8 mouse cellular contexts compared by ENCODE assay signal in genomic region chr5:137706913-137707633, GRCm38 (mm10). TPM values are rescaled to one million over a fixed set of nuclear protein-coding genes. Genes with fewer than 3 reads are reported as not detected.
A peak's percentile ranks its signal among the peaks of the same experiment; 100 is the strongest.
DNase-seq lines count a peak whose midpoint lies in the region; ATAC-seq and TF ChIP-seq lines count a peak whose summit lies in the region.

No protein-coding gene starts in this region.

- TF ChIP-seq CTCF in ES-Bruce4 (IDR thresholded peaks at IDR 0.05; ENCODE audit: low read depth, low read length) = no peak
- no peak for TF ChIP-seq CTCF in liver, postnatal 0 days (IDR thresholded peaks at IDR 0.05; ENCODE audit: low read depth)

- DNase-seq in heart, adult 9 months (ENCODE audit: low spot score in 2 of 2) = peak; percentile 12 to 14
- DNase-seq in heart, embryonic 10.5 days (ENCODE audit: low spot score) = no peak
- DNase-seq in cerebellum, adult 9-10 months = peak; percentile 54
- peak; percentile 92 for DNase-seq in induced T-regulatory cell, adult 2 months (ENCODE audit: low read depth)
- peak; percentile 84 for DNase-seq in liver, postnatal 0 days
- DNase-seq in ovary, postnatal 14 days (ENCODE audit: low spot score) = peak; percentile 60
- DNase-seq in urinary bladder, postnatal 10 days (ENCODE audit: low spot score) = peak; percentile 53

- 70% methylated on average over 12 of the region's 12 CpGs for WGBS in heart, embryonic 10.5 days
- WGBS in liver, postnatal 0 days (ENCODE audit: insufficient replicate concordance) = 34% methylated on average over 12 of the region's 12 CpGs

- no peaks in the 10 kb centered on the region for H3K9me3 ChIP-seq in heart, embryonic 10.5 days
- no peaks in the 10 kb centered on the region for H3K9me3 ChIP-seq in ES-Bruce4 (replicated peaks; ENCODE audit: control insufficient read depth, insufficient read depth, low read length, poor library complexity, severe bottlenecking)
- H3K9me3 ChIP-seq in liver, postnatal 0 days (ENCODE audit: low read length) = no peaks in the 10 kb centered on the region

- no peak overlapping the region for H3K9ac ChIP-seq in ES-Bruce4 (ENCODE audit: low read depth, poor library complexity, severe bottlenecking)
- peak overlapping the region; percentile 18; the same call in 1 of the 2 replicates for H3K9ac ChIP-seq in liver, postnatal 0 days (replicated peaks)

- peak; percentile 87 for ATAC-seq in liver, postnatal 0 days

- H3K4me3 ChIP-seq in heart, embryonic 10.5 days = no peak overlapping the region
- H3K4me3 ChIP-seq in ES-Bruce4 (ENCODE audit: low read depth, low read length) = no peak overlapping the region
- no peak overlapping the region for H3K4me3 ChIP-seq in liver, postnatal 0 days (ENCODE audit: low read depth, low read length)

- no peaks in the 10 kb centered on the region for H3K36me3 ChIP-seq in heart, embryonic 10.5 days
- H3K36me3 ChIP-seq in ES-Bruce4 (ENCODE audit: control insufficient read depth, insufficient read depth, low read length, poor library complexity, severe bottlenecking) = no peaks in the 10 kb centered on the region
- no peaks in the 10 kb centered on the region for H3K36me3 ChIP-seq in liver, postnatal 0 days (replicated peaks; ENCODE audit: insufficient read depth, low read length)

- H3K27ac ChIP-seq in heart, embryonic 10.5 days = no peak overlapping the region
- H3K27ac ChIP-seq in ES-Bruce4 (ENCODE audit: insufficient read depth, low read length) = no peak overlapping the region
- H3K27ac ChIP-seq in liver, postnatal 0 days (ENCODE audit: low read depth) = peak overlapping the region; percentile 64

- H3K4me1 ChIP-seq in heart, embryonic 10.5 days = peaks cover 10% of the 10 kb centered on the region; the same call in 1 of the 2 replicates
- no peaks in the 10 kb centered on the region for H3K4me1 ChIP-seq in ES-Bruce4 (ENCODE audit: control insufficient read depth, insufficient read depth, low read length)
- H3K4me1 ChIP-seq in liver, postnatal 0 days (ENCODE audit: insufficient read depth) = peaks cover 21% of the 10 kb centered on the region

- TF ChIP-seq POLR2A in ES-Bruce4 (IDR thresholded peaks at IDR 0.05; ENCODE audit: insufficient read depth, low read length) = no peak

- no peaks in the 10 kb centered on the region for H3K27me3 ChIP-seq in heart, embryonic 10.5 days (ENCODE audit: insufficient read depth, poor library complexity, severe bottlenecking)
- no peaks in the 10 kb centered on the region for H3K27me3 ChIP-seq in ES-Bruce4 (ENCODE audit: control insufficient read depth, insufficient read depth, low read length, poor library complexity, severe bottlenecking)
- no peaks in the 10 kb centered on the region for H3K27me3 ChIP-seq in liver, postnatal 0 days (ENCODE audit: insufficient read depth, low read length)

- TF ChIP-seq EP300 in ES-Bruce4 (IDR thresholded peaks at IDR 0.05; ENCODE audit: insufficient read depth, low read depth, low read length) = peak; percentile 73; the same call in 1 of the 2 replicates
- TF ChIP-seq EP300 in liver, postnatal 0 days (IDR thresholded peaks at IDR 0.05; ENCODE audit: low read depth) = no peak

- peak overlapping the region; percentile 45 for H3K4me2 ChIP-seq in liver, postnatal 0 days (ENCODE audit: low read depth, low read length)

RNA-seq across cellular contexts. Expression of gene Agfg2, which starts 22.5 kb away (rescaled TPM):
- 31.9 and 34.0 TPM in 2 replicates for polyA plus RNA-seq in heart, embryonic 10.5 days (2016; fragmentation: Nextera tagmentation; extraction: Ambion mirVana)
- polyA plus RNA-seq in ES-Bruce4 (2011; ENCODE audit: insufficient read depth, insufficient read length, low read depth, missing spikeins) = 14.8 and 16.0 TPM in 2 replicates
- 29.5 and 34.1 TPM in 2 replicates for polyA plus RNA-seq in liver, postnatal 0 days (2015; fragmentation: Nextera tagmentation; extraction: Ambion mirVana)

RNA-seq across cellular contexts. Expression of gene Nyap1, which starts 34.3 kb away (rescaled TPM):
- polyA plus RNA-seq in heart, embryonic 10.5 days (2016; fragmentation: Nextera tagmentation; extraction: Ambion mirVana) = 1.4 TPM in 2 replicates
- 12.4 and 13.0 TPM in 2 replicates for polyA plus RNA-seq in ES-Bruce4 (2011; ENCODE audit: insufficient read depth, insufficient read length, low read depth, missing spikeins)
- 0.11 and 0.18 TPM in 2 replicates for polyA plus RNA-seq in liver, postnatal 0 days (2015; fragmentation: Nextera tagmentation; extraction: Ambion mirVana)

RNA-seq across cellular contexts. Expression of gene Tsc22d4, which starts 38.5 kb away (rescaled TPM):
- 147 and 165 TPM in 2 replicates for polyA plus RNA-seq in heart, embryonic 10.5 days (2016; fragmentation: Nextera tagmentation; extraction: Ambion mirVana)
- polyA plus RNA-seq in ES-Bruce4 (2011; ENCODE audit: insufficient read depth, insufficient read length, low read depth, missing spikeins) = 47.7 and 53.3 TPM in 2 replicates
- polyA plus RNA-seq in liver, postnatal 0 days (2015; fragmentation: Nextera tagmentation; extraction: Ambion mirVana) = 65.3 and 65.9 TPM in 2 replicates
